Mouse (Mus musculus): ENCODE data around the gene Tmem234.
"Not testable (repeated sequence)": the region's sequence is repeated elsewhere in the genome, so short reads cannot be mapped to it uniquely, and the experiment has no call there.

Tmem234 gene

DNA sequence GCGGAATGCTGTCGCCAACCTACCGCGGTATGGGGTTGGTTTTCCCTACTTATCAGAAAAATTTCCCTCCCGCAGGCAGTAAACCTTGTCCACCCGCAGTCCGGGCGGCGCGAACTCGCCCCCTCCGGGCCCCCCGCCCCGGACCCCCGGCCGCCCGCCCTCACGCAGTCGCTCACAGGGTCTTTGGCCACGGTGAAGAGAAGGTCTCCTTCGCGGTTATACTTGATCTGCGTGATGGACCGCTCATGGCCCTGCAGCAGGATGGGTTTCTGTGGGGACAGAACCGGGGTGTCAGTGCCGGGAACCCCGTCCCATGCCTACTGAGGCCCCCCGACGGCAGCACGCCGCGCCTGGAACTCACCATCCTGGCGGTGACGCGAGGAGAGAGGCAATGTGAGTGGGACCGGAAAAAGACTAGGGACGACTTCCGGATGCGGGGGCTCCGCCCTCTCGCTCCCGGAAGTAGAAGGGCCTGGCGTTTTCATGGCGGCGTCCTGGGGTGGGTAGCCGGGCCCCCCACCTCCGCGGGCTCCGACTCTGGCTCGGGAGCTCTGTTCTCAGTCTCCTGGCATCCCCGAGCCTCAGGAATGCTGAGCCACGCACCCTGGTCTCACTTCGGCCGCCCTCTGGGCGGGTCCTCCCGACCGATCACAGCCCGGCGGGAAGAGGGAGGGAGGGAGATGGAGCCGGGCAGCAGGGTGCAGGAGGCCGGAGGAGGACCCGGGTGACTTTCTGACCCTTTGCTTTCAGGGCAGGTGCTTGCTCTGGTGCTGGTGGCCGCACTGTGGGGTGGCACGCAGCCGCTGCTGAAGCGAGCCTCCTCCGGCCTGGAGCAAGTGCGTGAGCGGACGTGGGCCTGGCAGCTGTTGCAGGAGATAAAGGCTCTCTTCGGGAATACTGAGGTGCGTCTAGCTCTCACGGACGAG, at the start of gene Tmem234, which contains the start of gene Eif3i:
Tmem234 (plus strand) TSS at position 436 of the 926 bp plus-strand sequence.
Eif3i (minus strand) TSS at position 416 of the 926 bp plus-strand sequence.
- DNase-seq = peak; percentile 74 to 82

DNA sequence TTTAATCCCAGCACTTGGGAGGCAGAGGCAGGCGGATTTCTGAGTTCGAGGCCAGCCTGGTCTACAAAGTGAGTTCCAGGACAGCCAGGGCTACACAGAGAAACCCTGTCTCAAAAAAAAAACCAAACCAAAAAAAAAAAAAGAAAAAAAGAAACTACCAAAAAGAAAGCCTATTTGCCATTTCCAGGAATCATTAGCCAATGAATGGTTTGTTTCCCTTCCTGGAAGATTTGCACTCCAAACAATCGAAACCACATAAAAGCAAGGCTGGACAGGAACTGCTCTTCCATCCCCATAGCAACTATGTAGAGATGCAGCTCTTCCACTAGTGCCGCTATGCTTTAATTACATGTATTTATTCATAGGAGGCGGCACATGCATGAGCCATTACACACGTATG, 46.0 kb upstream of the Tmem234 start:
- DNase-seq = not testable (repeated sequence)

DNA sequence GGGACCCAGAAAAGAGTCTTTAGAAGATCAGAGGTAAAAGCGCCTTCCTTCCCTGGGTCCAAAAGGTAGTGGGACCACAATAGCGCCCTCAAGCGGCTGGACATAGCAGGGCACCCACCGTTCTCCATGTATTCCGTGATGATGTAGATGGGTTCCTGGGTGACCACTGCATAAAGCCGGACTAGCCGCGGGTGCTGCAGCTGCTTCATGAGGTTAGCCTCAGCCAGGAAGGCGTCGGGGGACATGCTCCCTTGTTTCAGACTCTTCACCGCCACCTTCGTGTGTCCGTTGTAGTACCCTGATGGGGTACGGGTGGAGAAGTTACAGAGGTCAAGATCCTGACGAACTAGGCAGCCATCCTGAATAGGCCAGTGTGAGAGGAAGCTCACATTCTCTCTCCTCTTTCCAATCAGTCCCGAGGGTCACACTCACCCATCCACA, 45.0 kb upstream of the Tmem234 start:
- peak in 1 of 2 experiments; percentile 39 for DNase-seq

DNA sequence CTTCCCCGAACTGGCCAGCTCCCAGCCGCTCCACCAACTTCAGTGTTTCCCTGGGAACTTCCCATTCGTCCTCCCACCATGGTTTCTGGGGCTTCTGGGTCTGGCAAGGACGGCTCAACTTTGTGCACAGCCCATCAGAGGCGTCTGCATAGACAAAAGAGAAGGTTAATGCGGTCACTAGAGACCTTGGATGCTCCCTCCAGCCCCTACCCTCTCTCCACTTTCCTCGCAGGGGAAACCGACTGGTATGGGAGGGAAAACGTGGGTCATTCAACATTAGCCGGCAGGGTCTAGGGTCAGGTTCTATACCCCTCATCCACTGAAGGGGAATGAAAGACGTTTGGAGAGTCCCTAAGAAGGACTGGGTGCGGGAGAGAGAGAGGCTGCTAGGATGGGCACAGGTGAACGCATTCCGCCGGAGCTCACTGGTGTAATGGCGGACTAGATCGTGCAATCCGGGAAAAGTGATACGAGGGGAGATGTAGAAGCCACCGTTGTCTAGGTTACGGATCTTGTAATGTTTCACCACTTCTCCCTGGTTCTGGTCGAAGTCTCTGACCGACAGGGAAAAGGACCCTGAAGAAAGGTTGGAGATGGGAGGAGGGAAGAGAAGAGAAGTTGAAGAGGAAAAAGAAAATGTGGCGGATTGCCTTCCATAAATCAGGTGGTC, 44.5 kb upstream of the Tmem234 start:
- peak in 1 of 2 experiments; percentile 31 for DNase-seq

DNA sequence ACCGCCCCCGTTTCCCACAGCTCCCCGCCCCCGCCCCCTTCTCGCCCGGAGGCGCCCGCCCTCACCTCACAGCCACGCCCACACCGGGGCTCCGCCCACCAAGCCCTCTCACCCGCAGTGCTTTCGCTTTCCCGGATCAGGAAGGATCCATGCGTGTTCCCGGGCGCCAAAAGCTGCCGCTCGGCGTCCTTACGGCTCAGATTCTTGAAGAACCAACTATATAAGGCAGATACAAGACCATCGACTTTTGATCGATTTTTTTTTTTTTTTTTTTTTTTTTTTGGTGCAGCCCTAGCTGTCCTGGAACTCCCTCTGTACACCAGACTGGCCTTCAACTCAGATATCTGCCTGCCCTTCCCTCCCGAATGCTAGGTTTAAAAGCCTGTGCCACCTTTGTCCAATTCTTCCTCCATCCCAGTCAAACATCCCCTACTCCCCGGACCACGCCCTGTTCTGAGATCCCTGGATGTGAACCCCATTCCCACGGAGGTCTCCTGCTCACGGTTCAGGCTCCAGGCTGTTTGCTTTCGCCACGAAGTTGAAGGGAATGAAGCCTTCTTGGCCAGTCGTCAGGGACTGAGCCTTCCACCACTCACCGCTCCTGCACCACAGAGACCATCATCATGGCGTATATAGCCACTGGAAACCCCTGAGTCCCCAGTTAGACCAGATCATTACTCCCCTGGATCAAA, 43.8 kb upstream of the Tmem234 start:
- peak; percentile 78 to 84 for DNase-seq

DNA sequence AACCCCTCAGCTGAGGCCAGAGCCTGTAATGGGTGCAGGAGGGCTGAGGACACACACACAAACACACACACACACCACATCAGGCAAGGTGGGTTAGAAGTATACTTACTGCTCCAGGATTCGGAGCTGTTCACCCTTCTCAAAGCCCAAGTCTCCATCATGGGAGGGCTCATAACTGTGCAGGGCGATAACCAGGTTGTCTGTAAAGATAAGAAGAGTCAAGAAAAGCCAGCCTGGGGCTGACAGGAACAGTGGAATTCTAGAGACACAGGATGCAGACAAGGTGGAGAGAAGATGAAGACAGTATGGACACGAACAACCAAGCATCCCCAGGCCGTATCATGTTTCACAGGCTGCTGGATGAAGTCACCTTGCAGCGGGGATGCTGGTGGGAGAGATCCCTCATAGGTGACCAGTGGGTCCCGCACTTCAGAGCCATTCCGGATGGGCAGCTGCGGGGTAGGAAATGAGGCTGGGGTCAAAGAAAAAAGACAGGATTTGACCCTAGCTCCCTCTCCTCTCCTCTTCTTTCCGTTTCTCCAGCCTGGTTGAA, 43.1 kb upstream of the Tmem234 start:
- DNase-seq = peak in 1 of 2 experiments; percentile 32

DNA sequence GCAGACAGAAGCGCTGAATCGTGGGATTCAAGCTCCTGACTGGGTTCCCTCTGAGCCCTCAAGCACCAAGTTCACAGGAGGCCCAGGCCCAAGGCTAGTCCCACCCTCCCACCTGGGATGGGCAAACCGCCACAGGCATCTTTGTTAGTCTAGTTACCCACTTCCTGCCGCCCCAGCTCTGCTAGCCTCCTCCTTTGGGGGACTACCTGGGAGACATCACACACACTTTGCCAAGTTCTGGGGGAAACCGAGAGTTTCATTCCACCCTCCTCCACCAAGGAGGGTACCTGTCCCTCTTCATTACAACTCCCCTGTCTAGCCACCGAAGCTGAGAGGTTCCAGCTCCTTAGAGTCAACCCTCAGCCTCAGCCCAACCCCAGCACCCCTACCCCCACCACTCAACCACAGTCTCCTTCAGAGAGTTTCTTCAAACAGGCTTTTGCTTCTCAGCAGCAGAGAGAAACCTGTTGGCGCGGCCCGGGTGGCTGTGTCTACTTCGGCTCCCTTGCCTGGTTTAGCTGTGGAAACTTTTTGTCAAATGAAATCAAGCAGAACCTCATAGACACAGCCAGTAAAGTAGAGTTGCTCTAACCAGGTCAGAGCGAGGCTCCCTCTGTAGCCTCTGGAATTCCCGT, 42.0 kb upstream of the Tmem234 start:
- DNase-seq = peak; percentile 89 to 94

DNA sequence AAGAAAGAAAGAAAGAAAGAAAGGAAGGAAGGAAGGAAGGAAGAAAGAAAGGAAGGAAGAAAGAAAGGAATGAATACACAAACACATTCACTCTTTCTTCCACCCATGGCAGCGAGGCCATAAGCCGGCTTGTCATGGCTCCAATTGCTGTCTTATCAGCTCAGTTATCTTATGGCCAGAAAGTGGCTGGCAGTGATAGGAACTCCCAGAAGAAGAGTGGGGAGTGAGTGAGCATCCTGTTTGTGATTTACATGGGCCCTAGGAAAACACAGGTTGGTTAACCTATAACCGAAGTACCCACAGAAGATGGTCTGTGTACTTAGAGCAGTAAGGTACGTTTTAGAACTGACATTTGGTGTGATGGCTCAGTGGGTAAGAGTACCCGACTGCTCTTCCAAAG, 39.3 kb upstream of the Tmem234 start:
- no peak for DNase-seq

DNA sequence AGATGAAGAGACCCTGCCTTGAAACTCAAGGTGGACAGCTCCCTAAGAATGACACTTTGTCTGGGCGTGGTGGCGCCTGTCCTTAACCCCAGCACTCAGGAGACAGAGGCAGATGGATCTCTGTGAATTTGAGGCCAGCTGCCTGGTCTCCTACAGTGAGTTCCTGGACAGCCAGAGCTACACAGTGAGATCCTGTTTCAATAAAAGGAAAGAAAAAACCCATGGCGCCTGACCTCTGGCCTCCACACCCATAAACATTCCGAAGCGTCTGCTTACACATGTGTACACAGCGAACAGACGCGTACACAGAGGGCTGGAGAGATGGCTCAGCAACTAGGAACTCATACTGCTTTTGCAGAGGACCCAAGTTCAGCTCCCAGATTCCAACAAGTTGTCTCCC, 36.8 kb upstream of the Tmem234 start:
- no peak for DNase-seq

DNA sequence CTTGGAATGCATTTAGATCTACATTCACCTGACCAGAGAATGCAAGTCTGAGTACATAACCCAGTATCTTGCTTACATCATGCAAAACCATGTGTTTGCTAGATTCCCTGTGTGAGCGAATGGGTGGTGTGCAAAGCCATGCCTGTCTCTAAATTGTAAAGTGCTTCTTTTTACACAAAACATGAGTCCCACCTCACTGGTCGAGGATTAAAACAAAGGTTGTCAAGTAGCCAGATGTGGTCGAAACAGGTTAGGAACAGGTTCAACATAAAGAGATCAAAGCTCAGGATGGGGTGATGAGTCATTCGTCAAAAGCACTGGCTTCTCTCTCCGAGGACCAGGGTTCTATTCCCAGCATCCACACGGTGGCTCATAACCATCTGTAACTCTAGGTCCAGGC, 35.3 kb upstream of the Tmem234 start:
- DNase-seq = no peak

DNA sequence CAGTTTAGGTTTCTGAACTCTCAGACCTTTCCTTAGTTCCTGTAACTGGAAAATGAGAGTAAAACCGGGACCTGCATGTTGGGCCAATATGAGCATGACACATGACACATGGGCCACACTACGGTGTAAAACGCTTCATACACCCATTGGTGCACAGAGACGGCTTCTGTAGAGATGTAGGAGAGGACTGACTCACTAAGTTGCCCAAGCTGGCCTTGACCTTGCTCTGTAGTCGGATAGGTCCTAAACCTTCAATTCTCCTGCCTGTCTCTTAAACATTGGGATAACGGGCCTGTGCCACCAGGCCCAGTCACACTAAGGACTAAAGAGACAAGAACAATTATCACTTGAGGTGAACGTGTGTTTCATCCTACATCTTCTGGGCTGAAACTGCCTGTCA, 32.1 kb upstream of the Tmem234 start:
- DNase-seq = no peak

DNA sequence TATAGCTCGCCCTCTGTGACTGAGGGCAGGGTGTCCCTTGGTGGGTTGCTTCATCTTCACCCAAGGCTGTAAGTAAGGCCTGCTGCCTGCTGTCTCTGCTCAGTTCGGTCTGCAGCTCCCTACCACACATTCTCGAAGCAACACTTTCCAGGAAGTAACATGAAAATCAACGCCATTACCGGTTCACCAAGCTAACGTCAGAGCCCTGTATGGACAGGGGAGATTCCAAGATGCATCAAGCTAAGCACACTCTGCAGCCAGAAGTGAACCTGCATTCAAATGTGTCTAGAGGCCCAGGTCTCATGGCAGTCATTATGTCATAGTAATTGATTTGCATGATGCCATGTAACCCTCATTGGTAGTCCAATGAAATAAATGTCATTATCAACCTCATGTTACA, 30.4 kb upstream of the Tmem234 start:
- DNase-seq = no peak

DNA sequence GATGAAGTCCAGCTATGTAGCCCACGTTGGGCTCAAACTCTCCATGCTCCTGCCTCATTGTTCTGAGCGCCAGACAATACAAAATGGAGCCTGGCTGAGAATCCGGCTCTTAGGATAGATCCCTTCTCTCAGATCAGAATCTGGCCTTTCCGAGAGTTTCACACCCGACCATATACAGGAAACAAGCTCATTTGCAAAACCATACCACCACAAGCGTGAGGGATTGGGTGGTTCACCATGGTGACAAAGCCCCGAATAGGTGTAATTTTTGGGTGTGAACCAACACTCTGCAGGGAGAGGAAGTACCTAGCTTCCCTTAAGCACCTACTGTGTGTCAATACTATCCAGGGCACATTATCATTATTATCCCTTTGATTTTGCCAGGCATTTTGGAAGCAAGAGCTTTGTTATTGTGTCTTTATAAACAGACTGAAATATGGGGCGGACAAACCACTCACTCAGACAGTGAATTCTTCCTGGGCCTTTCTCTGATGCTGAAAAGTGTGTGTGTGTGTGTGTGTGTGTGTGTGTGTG, 28.9 kb upstream of the Tmem234 start:
- DNase-seq = peak in 1 of 2 experiments; percentile 34

DNA sequence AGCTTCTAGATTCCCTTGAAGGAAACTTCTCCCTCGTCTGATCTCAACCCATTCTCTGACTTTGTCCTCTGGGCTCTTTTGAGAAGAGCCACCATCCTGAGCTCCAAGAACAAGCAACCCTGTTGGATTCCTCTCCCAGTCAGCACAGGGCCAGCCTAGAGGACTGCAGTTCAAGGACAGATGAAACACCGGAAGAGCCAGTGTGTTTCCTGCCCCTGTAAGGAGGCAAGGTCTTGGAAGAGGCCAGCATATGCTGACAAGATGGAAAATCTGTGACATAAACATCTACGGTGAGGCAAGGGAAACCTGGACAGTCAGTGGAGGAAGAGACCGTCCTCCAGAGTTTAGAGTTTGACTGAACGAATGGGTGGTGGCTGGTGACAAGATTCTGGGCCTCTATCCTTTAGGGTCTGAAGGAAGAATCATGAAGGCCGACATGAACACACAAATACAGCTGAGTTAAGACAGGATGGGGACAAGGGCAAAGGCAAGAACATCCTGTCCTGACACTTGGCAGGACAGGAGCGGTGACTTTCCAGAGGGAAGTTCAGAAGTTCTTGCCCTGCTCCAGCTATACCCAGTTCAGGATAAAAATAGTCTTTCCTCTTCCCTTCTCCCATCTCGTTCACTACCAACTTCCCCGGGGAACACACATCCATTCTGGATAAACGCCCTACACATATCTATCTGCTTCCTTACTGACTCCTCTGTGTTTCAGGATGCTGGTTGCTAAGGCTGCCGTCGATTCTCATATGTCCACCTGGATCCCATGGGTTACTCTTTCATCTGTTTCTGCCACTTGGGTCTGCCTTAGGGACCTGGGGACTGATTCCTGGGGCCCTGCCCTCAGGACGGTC, 28.0 kb upstream of the Tmem234 start:
- DNase-seq = no peak

DNA sequence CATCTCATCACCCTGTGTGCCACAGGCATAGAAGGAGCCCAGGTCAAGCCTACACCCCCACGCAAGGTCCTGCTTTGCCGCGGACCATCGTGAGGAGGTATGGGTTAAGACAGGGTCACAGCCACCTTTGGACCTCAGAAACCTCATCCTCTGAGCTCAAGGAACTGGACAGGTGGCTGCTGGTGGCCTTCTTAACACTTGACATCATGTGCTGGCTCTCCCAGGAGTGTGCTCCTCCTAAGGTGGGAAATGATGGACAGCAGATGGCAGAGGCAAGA, 27.4 kb upstream of the Tmem234 start:
- peak in 1 of 2 experiments; percentile 42 for DNase-seq

DNA sequence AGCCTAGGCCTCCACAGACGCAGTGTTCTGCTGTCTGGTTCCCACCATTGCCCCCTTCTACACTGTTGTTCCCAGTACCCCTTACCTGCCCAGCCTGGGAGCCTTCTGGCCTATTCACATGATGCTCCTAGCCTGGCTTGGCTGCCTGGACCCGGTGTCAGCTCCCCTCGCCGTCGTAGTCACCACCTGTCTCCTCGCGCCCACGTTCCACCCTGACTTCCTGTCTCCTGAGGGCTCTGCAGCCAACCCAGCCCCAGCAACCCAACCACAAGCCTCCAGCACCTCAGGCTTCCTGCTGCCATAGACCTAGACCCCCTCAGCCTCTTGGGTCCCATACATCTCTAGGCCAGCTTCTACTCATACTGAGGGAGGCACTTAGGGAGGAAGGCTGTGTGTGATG, 27.0 kb upstream of the Tmem234 start, which contains the start of gene Lck:
Lck (minus strand) TSS at position 212 of the 400 bp plus-strand sequence.
- peak; percentile 84 to 90 for DNase-seq

DNA sequence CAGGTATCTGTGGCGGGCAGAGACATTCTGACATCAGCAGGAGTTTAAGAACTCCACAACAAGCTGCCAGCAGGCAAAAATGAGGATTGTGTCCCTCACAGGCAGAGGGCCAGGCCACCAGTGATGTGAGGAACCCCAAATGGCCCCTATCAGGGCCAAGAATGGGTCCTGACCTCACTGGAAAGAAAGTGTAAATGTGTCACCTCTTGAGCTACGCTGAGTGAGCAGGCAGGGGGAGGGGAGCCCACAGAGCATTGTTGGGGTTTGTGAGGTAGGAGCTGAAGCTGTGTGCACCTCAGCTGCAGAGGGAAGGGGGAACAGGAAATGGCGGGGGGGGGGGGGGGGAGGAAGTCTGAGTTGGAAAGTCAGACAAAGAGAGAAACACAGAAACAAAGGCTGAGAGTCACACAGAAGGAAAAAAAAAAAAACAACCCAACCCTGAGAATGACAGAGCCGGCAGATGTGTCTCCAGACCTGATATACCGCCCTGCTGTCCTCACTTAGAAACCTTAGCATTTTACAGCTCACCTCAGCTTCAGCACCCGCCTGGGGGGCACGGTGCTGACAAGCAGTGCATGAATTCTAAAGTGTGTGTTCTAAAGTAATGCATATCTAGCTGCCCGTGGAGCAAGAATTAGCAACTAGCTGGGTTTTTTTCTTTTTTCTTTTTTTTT, 25.2 kb upstream of the Tmem234 start:
- DNase-seq = peak; percentile 87 to 95

DNA sequence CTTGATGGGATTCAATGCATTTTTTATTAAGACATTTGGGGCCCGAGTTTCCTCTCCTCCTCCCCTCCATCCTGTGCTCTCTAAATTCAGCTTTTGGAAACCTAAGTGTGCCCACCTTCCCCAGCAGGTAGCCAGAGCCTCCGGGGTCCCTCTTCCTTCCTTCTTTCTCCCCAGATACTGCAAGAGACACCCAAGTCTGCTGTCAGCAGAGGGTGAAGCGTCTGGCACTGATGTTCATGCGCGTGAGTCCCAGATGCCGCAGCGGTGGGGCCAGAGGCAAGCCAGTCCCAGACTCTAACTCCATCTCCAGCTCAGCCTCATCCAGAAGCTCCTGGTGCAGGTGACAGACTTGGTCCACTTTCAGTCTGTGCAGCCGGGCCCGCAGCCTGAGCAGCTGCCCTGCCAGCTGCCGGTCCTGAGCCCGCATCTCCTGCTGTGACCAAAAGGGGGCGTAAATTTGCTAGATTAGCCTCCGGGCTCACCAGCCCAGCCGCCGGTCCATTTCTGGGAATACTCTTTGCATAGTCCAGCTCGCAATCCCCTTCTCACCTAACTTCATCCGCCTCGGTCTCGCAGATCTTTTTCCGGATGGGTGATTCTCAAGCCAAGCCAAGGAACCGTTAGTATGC, 23.5 kb upstream of the Tmem234 start:
- peak; percentile 72 to 79 for DNase-seq

DNA sequence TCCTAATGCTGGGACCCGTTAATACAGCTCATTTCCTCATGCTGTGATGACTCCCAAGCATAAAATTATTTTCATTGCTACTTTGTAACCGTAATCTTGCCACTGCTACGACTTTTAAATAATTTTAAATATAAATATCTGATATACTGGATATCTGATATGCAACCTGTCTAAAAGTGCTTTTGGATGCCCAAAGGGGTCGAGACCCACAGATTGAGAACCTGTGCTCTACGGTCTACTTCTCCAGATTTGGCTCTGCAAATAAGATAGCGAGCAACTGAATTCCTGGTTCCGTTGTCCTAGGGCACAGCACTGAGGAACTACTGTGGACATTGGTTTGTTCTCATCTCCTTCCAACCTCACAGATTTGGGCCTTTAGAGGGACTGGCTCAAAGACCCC, 22.8 kb upstream of the Tmem234 start:
- no peak for DNase-seq

DNA sequence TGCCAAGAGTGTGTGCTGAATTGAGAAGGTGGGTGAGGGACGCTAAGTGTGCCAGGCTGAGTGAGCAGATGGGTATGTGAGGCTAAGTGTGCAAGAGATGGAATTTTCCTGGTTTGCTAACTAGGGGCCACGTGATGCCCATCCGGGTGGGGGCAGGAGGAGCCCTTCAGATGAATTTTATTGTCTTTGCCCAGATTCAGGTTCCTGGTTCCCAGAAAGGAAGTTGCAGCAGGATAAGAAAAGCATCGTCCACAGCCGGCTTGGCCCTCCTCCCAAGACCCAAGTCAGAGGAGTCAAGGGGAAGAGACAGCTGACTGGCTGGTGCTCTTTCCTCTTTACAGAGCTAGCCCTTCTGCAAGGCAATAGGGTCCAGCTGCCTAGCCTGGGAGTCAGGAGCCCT, 22.0 kb upstream of the Tmem234 start, which contains the start of gene Fam167b:
Fam167b (minus strand) TSS at position 84 of the 400 bp plus-strand sequence.
- no peak for DNase-seq

Data from thymus, adult 18-20 months (tissue).